Mouse (Mus musculus) MEL (cell line): ENCODE measurements around the gene Lasp1. TPM values are rescaled to one million over a fixed set of nuclear protein-coding genes. Genes with fewer than 3 reads are reported as not detected.
A peak's percentile ranks its signal among the peaks of the same experiment; 100 is the strongest.

Experiments
- DNase-seq: peaks from one replicate; pipeline ENCODE4 v3.0.0; 2011; ENCODE audit warnings: low read depth, low spot score
- H3K27ac ChIP-seq: 2 replicates; pipeline ENCODE4 v1.5.1; 2012; ENCODE audit warnings: low read depth, mild to moderate bottlenecking, control low read depth, low read length, moderate library complexity; ENCODE audit not compliant: control insufficient read depth
- H3K27me3 ChIP-seq, 2 experiments: fragments of 150-350 bp in 1 of 2; sonication (generic) in 1 of 2; 2 replicates each; pipeline ENCODE4 v1.6.1; 2012; ENCODE audit warnings: low read length in 2 of 2, mild to moderate bottlenecking in 2 of 2, improper control_type of control experiment in 1 of 2, moderate library complexity in 1 of 2; ENCODE audit not compliant: insufficient read depth in 2 of 2, control insufficient read depth in 1 of 2
- H3K36me3 ChIP-seq, 2 experiments: 2 replicates each; pipeline ENCODE4 v1.6.1; 2012 to 2014; ENCODE audit warnings: low read length in 2 of 2, improper control_type of control experiment in 1 of 2, inconsistent platforms in 1 of 2, mild to moderate bottlenecking in 1 of 2; ENCODE audit not compliant: insufficient read depth in 2 of 2, control insufficient read depth in 1 of 2
- H3K4me1 ChIP-seq, 2 experiments: fragments of 150-350 bp in 1 of 2; sonication (generic) in 1 of 2; 2 replicates each; pipeline ENCODE4 v1.6.1; 2012; ENCODE audit warnings: low read length in 2 of 2, improper control_type of control experiment in 1 of 2, mild to moderate bottlenecking in 1 of 2; ENCODE audit not compliant: insufficient read depth in 2 of 2, control insufficient read depth in 1 of 2
- H3K4me3 ChIP-seq, 2 experiments: fragments of 150-350 bp in 1 of 2; sonication (generic) in 1 of 2; 2 replicates each; pipeline ENCODE4 v1.5.1; 2012; ENCODE audit warnings: low read depth in 2 of 2, low read length in 2 of 2, mild to moderate bottlenecking in 2 of 2, moderate library complexity in 2 of 2, control low read depth in 1 of 2, improper control_type of control experiment in 1 of 2; ENCODE audit not compliant: control insufficient read depth in 1 of 2, insufficient read depth in 1 of 2
- H3K79me2 ChIP-seq: 2 replicates; pipeline ENCODE4 v1.6.1; 2012; ENCODE audit warnings: mild to moderate bottlenecking, low read length, moderate library complexity; ENCODE audit not compliant: control insufficient read depth, poor library complexity, insufficient read depth
- H3K9ac ChIP-seq: 2 replicates; pipeline ENCODE4 v1.6.1; 2012; ENCODE audit warnings: low read depth, mild to moderate bottlenecking, control low read depth, low read length, moderate library complexity; ENCODE audit not compliant: control insufficient read depth, poor library complexity, severe bottlenecking
- H3K9me3 ChIP-seq: fragments of 150-350 bp; sonication (generic); replicated peaks from 2 replicates; pipeline ENCODE4 v1.6.1; 2012; ENCODE audit warnings: mild to moderate bottlenecking, low read length, improper control_type of control experiment, moderate library complexity; ENCODE audit not compliant: insufficient read depth
- BHLHE40 ChIP-seq: IDR thresholded peaks from 2 replicates; pipeline ENCODE4 v1.6.1; 2012; ENCODE audit warnings: low read depth, mild to moderate bottlenecking, inconsistent platforms, low read length, improper control_type of control experiment, borderline replicate concordance
- CHD1 ChIP-seq: IDR thresholded peaks from 2 replicates; pipeline ENCODE4 v1.6.1; 2012; ENCODE audit warnings: low read depth, mild to moderate bottlenecking, inconsistent platforms, low read length, improper control_type of control experiment
- CHD2 ChIP-seq: IDR thresholded peaks from 2 replicates; pipeline ENCODE4 v1.6.1; 2011; ENCODE audit warnings: low read length, improper control_type of control experiment
- ELF1 ChIP-seq: IDR thresholded peaks from 2 replicates; pipeline ENCODE4 v1.6.1; 2014; ENCODE audit warnings: low read depth, mild to moderate bottlenecking, inconsistent platforms, low read length, improper control_type of control experiment, moderate library complexity
- EP300 ChIP-seq, 2 experiments: IDR thresholded peaks; 2 replicates each; pipeline ENCODE4 v1.6.1; 2011; ENCODE audit warnings: improper control_type of control experiment in 2 of 2, low read length in 2 of 2, low read depth in 1 of 2, mild to moderate bottlenecking in 1 of 2
- GABPA ChIP-seq: IDR thresholded peaks from 2 replicates; pipeline ENCODE4 v1.6.1; 2012; ENCODE audit warnings: low read depth, mild to moderate bottlenecking, inconsistent platforms, low read length, improper control_type of control experiment, moderate library complexity
- GATA1 ChIP-seq: IDR thresholded peaks from 2 replicates; pipeline ENCODE4 v1.6.1; 2011; ENCODE audit warnings: low read depth, low read length, improper control_type of control experiment
- HCFC1 ChIP-seq: IDR thresholded peaks from 2 replicates; pipeline ENCODE4 v1.6.1; 2012; ENCODE audit warnings: low read depth, mild to moderate bottlenecking, inconsistent platforms, low read length, improper control_type of control experiment, moderate library complexity
- JUND ChIP-seq: IDR thresholded peaks from 2 replicates; pipeline ENCODE4 v1.6.1; 2011; ENCODE audit warnings: low read depth, mild to moderate bottlenecking, improper control_type of control experiment, low read length
- KAT2A ChIP-seq: conservative IDR thresholded peaks from 2 replicates; pipeline ENCODE4 v1.6.1; 2012; ENCODE audit warnings: low read depth, low read length, improper control_type of control experiment, inconsistent platforms
- MAFK ChIP-seq: IDR thresholded peaks from 2 replicates; pipeline ENCODE4 v1.6.1; 2011; ENCODE audit warnings: low read depth, mild to moderate bottlenecking, low read length, improper control_type of control experiment, borderline replicate concordance
- MAX ChIP-seq: IDR thresholded peaks from 2 replicates; pipeline ENCODE4 v1.6.1; 2011; ENCODE audit warnings: low read length, improper control_type of control experiment
- MAZ ChIP-seq: IDR thresholded peaks from 2 replicates; pipeline ENCODE4 v1.6.1; 2012; ENCODE audit warnings: low read depth, mild to moderate bottlenecking, inconsistent platforms, low read length, improper control_type of control experiment
- MEF2A ChIP-seq: IDR thresholded peaks from 2 replicates; pipeline ENCODE4 v1.6.1; 2014; ENCODE audit warnings: low read depth, mild to moderate bottlenecking, inconsistent platforms, low read length, improper control_type of control experiment; ENCODE audit not compliant: poor library complexity, insufficient replicate concordance, severe bottlenecking; ENCODE audit errors: extremely low read depth
- MXI1 ChIP-seq: IDR thresholded peaks from 2 replicates; pipeline ENCODE4 v1.6.1; 2011; ENCODE audit warnings: mild to moderate bottlenecking, low read depth, low read length, improper control_type of control experiment
- MYB ChIP-seq: IDR thresholded peaks from 2 replicates; pipeline ENCODE4 v1.6.1; 2011; ENCODE audit warnings: mild to moderate bottlenecking, low read depth, low read length, improper control_type of control experiment
- MYC ChIP-seq: IDR thresholded peaks from 2 replicates; pipeline ENCODE4 v1.6.1; 2011; ENCODE audit warnings: low read depth, mild to moderate bottlenecking, low read length, improper control_type of control experiment, moderate library complexity
- NELFE ChIP-seq: IDR thresholded peaks from 2 replicates; pipeline ENCODE4 v1.6.1; 2011; ENCODE audit warnings: low read depth, low read length, improper control_type of control experiment
- NRF1 ChIP-seq: IDR thresholded peaks from 2 replicates; pipeline ENCODE4 v1.6.1; 2014; ENCODE audit warnings: low read depth, mild to moderate bottlenecking, inconsistent platforms, low read length, improper control_type of control experiment, moderate library complexity; ENCODE audit not compliant: poor library complexity, insufficient read depth, severe bottlenecking
- POLR2A ChIP-seq, 2 experiments: IDR thresholded peaks; 2 replicates each; pipeline ENCODE4 v1.6.1; 2011 to 2012; ENCODE audit warnings: low read length in 2 of 2, mild to moderate bottlenecking in 2 of 2, control low read depth in 1 of 2, improper control_type of control experiment in 1 of 2, low read depth in 1 of 2, moderate library complexity in 1 of 2; ENCODE audit not compliant: control insufficient read depth in 1 of 2, insufficient read depth in 1 of 2, poor library complexity in 1 of 2
- POLR2AphosphoS2 ChIP-seq: IDR thresholded peaks from 2 replicates; pipeline ENCODE4 v1.6.1; 2011; ENCODE audit warnings: low read length, improper control_type of control experiment
- POLR2AphosphoS5 ChIP-seq: IDR thresholded peaks from 2 replicates; pipeline ENCODE4 v1.6.1; 2012; ENCODE audit warnings: low read depth, borderline replicate concordance, mild to moderate bottlenecking, inconsistent platforms, low read length, moderate library complexity, mixed read lengths
- RAD21 ChIP-seq: IDR thresholded peaks from 2 replicates; pipeline ENCODE4 v1.6.1; 2011; ENCODE audit warnings: mild to moderate bottlenecking, low read depth, low read length, improper control_type of control experiment
- RCOR1 ChIP-seq: IDR thresholded peaks from 2 replicates; pipeline ENCODE4 v1.6.1; 2012; ENCODE audit warnings: low read depth, mild to moderate bottlenecking, inconsistent platforms, low read length, improper control_type of control experiment
- SIN3A ChIP-seq: IDR thresholded peaks from 2 replicates; pipeline ENCODE4 v1.6.1; 2012; ENCODE audit warnings: low read length, improper control_type of control experiment, inconsistent platforms
- SMC3 ChIP-seq: IDR thresholded peaks from 2 replicates; pipeline ENCODE4 v1.6.1; 2011; ENCODE audit warnings: low read depth, low read length, improper control_type of control experiment
- TAL1 ChIP-seq: IDR thresholded peaks from 2 replicates; pipeline ENCODE4 v1.6.1; 2012; ENCODE audit warnings: mild to moderate bottlenecking, inconsistent platforms, low read length, moderate library complexity, mixed read lengths
- TBP ChIP-seq: IDR thresholded peaks from 2 replicates; pipeline ENCODE4 v1.8.0; 2011; ENCODE audit warnings: low read depth, low read length, improper control_type of control experiment
- TCF12 ChIP-seq: IDR thresholded peaks from 2 replicates; pipeline ENCODE4 v1.6.1; 2014; ENCODE audit warnings: low read depth, mild to moderate bottlenecking, inconsistent platforms, low read length, improper control_type of control experiment, moderate library complexity
- UBTF ChIP-seq: IDR thresholded peaks from 2 replicates; pipeline ENCODE4 v1.6.1; 2012; ENCODE audit warnings: low read depth, mild to moderate bottlenecking, inconsistent platforms, low read length, improper control_type of control experiment, moderate library complexity, borderline replicate concordance; ENCODE audit not compliant: insufficient read depth
- USF1 ChIP-seq: IDR thresholded peaks from 2 replicates; pipeline ENCODE4 v1.6.1; 2014; ENCODE audit warnings: low read depth, mild to moderate bottlenecking, inconsistent platforms, low read length, improper control_type of control experiment, moderate library complexity
- USF2 ChIP-seq, 2 experiments: IDR thresholded peaks; 2 replicates each; pipeline ENCODE4 v1.6.1; 2011 to 2012; ENCODE audit warnings: improper control_type of control experiment in 2 of 2, low read length in 2 of 2, borderline replicate concordance in 1 of 2, inconsistent platforms in 1 of 2, low read depth in 1 of 2, mild to moderate bottlenecking in 1 of 2; ENCODE audit not compliant: insufficient read depth in 1 of 2
- ZC3H11A ChIP-seq: IDR thresholded peaks from 2 replicates; pipeline ENCODE4 v1.6.1; 2012; ENCODE audit warnings: low read depth, mild to moderate bottlenecking, inconsistent platforms, low read length, improper control_type of control experiment
- ZKSCAN1 ChIP-seq: IDR thresholded peaks from 2 replicates; pipeline ENCODE4 v1.6.1; 2012; ENCODE audit warnings: low read depth, mild to moderate bottlenecking, inconsistent platforms, low read length, improper control_type of control experiment, moderate library complexity
- ZMIZ1 ChIP-seq: IDR thresholded peaks from 2 replicates; pipeline ENCODE4 v1.6.1; 2012; ENCODE audit warnings: low read depth, mild to moderate bottlenecking, inconsistent platforms, low read length, improper control_type of control experiment, moderate library complexity
- ZNF384 ChIP-seq: IDR thresholded peaks from 2 replicates; pipeline ENCODE4 v1.6.1; 2012; ENCODE audit warnings: low read depth, mild to moderate bottlenecking, inconsistent platforms, low read length, improper control_type of control experiment
- polyA plus RNA-seq, 2 experiments: library from polyadenylated mRNA; stranded (reverse) in 1 of 2; unstranded in 1 of 2; fragments of >175 nt in 1 of 2; fragments of >200 nt in 1 of 2; gene quantifications; 2 replicates each; pipeline versions ENCODE4 v1.2.1 to v1.2.4; 2012; ENCODE audit warnings: low replicate concordance in 2 of 2, low read depth in 1 of 2; ENCODE audit not compliant: insufficient read length in 2 of 2, insufficient read depth in 1 of 2, missing spikeins in 1 of 2
- total RNA-seq: library from RNA; depleted of rRNA; stranded (reverse); fragments of 300-350 nt; gene quantifications from 2 replicates; pipeline ENCODE4 v1.2.3, GENCODE M21; 2012

The Lasp1 gene
- total and polyA plus RNA-seq, 3 experiments: 13.3 to 38.7 TPM; not detected in 1

DNA sequence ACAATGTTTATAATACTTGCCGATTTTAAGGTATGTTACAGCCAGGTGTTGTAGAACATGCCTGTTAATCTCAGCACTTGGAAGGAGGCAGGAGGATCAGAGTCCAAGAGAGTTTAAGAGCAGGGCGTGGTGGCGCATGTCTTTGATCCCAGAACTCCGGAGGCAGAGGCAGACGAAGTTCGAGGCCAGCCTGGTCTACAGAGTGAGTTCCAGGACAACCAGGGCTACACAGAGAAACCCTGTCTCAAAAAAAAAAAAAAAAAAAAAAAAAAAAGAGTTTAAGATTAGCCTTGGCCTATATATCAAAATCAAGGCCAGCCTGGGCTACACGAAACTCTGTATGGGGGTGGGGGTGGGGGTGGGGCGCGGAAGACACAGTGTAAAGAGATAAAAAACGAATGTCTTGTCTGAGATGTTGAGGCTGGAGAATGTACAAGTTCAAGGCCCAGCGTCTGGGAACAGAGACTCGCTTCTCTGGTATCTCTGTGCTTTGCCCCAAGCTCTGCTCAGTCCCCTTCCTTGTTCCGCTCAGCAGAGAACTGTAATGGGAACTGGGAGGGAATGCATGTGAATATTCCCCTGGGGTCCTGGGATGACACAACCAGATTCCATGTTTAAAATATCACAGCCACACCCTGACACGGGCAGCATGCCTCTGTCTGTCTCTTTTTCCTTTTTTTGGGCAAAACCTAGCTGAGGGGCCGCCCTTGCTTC lies 1.3 kb upstream of the Lasp1 start:
- Histone ChIP-seq H3K4me3 (peak overlapping the region; percentile 49 to 69), H3K4me1 (peaks cover 0 to 15% of the 10 kb centered on the region in 2 experiments; a peak in 2 of 4 replicates), H3K27ac (peak overlapping the region; percentile 12), H3K36me3 (peaks cover 0 to 7% of the 10 kb centered on the region in 2 experiments; a peak in 2 of 4 replicates), H3K9ac (peak overlapping the region; percentile 60), H3K79me2 (peaks cover 13% of the 10 kb centered on the region; the same call in 1 of the 2 replicates), H3K9me3 (no peaks in the 10 kb centered on the region), H3K27me3 (no peaks in the 10 kb centered on the region)
- DNase-seq: peak; percentile 89
- TF ChIP-seq ZNF384 (peak; percentile 89), NELFE (no peak), MEF2A (no peak), MYC (peak; percentile 56; the same call in 1 of the 2 replicates), MAZ (peak; percentile 18; the same call in 1 of the 2 replicates), ZMIZ1 (no peak), RCOR1 (0 out of 2 replicates have a peak, but pooled peaks have one; percentile 30), POLR2A (IDR thresholded peaks at IDR 0.05; ENCODE audit: control insufficient read depth in 1 of 2, insufficient read depth in 1 of 2, low read depth in 1 of 2, low read length in 2 of 2, poor library complexity in 1 of 2) (no peak), RAD21 (no peak), JUND (no peak), CHD2 (no peak), POLR2AphosphoS2 (no peak), GABPA (no peak), HCFC1 (no peak; the same call in none of the 2 replicates), USF2 (IDR thresholded peaks at IDR 0.05; ENCODE audit: borderline replicate concordance in 1 of 2, insufficient read depth in 1 of 2, low read depth in 1 of 2, low read length in 2 of 2) (no peak), UBTF (no peak), MAX (peak; percentile 15; the same call in 1 of the 2 replicates), TBP (0 out of 2 replicates have a peak, but pooled peaks have one; percentile 30), NRF1 (peak; percentile 31; the same call in 1 of the 2 replicates), ELF1 (no peak), SMC3 (no peak), KAT2A (no peak), BHLHE40 (no peak), CHD1 (no peak), MYB (no peak), POLR2AphosphoS5 (no peak), ZC3H11A (no peak), EP300 (IDR thresholded peaks at IDR 0.05; ENCODE audit: low read depth in 1 of 2, low read length in 2 of 2) (no peak), MXI1 (no peak), MAFK (no peak), USF1 (no peak), TAL1 (no peak), TCF12 (no peak), GATA1 (no peak), ZKSCAN1 (no peak), SIN3A (peak; percentile 63)
